Mouse (Mus musculus) erythroblast, embryonic 14.5 days (primary cell): ENCODE results near the gene Dhx16.

Experiments
- GATA1 ChIP-seq: IDR thresholded peaks from 2 replicates; pipeline ENCODE4 v1.6.1; 2012; ENCODE audit warnings: low read length, inconsistent platforms, mixed read lengths
- TAL1 ChIP-seq: IDR thresholded peaks from 3 replicates; pipeline ENCODE4 v1.6.1; 2012; ENCODE audit warnings: low read length, inconsistent platforms, mixed read lengths

DNA sequence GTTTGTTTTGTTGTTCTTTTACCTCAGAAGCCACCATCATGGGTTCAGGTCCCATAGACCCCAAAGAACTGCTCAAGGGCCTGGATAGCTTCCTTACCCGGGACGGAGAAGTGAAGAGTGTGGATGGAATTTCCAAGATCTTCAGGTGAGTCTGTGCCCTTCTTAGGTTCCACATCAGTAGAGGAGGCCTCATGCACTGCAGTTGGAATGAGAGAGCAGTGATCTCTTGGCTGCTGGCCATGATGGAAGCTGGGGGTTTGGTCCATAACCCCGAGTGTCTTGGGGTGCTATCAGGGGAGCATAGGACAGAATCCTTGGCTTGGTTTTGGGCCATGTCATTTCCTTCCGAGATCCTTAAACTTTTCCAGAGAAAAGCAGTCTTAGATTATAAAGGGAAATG is 43.7 kb downstream of the Dhx16 start:
- no peak for TF ChIP-seq GATA1
- TF ChIP-seq TAL1 = no peak
